Mouse (Mus musculus): ENCODE results near the gene Asb6.

Gene Asb6

DNA sequence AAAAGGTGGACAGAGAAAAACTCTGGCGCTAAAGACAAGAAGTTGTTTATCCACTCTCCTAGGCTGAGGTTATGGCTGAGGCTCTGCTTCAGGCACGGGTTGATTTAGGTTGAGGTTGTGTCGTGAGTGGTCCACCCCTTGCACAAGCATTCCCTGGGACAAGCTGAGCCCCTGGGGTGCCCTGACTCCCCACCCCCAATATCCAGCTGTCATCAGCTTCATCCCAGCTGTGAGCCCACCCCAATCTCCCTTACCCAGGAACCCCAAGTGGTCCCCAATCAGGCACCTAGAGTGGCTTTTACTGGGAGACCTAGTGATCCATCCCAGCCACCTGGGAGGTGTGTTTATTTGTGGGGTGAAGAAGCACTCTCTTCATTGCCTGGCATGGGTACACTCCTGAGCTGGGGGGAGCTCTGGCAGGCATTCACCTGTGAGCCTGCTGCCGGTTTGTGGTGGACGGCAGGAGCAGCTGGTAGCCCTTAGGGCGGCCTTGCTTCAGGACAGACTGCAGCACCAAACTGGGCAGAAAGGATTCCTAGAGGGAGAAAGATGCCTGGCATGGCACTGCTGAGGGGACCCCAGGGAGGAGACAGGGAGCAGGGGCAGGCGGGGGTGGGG is 34.8 kb downstream of the Asb6 start:
- no peak for DNase-seq (ENCODE audit: low spot score)

DNA sequence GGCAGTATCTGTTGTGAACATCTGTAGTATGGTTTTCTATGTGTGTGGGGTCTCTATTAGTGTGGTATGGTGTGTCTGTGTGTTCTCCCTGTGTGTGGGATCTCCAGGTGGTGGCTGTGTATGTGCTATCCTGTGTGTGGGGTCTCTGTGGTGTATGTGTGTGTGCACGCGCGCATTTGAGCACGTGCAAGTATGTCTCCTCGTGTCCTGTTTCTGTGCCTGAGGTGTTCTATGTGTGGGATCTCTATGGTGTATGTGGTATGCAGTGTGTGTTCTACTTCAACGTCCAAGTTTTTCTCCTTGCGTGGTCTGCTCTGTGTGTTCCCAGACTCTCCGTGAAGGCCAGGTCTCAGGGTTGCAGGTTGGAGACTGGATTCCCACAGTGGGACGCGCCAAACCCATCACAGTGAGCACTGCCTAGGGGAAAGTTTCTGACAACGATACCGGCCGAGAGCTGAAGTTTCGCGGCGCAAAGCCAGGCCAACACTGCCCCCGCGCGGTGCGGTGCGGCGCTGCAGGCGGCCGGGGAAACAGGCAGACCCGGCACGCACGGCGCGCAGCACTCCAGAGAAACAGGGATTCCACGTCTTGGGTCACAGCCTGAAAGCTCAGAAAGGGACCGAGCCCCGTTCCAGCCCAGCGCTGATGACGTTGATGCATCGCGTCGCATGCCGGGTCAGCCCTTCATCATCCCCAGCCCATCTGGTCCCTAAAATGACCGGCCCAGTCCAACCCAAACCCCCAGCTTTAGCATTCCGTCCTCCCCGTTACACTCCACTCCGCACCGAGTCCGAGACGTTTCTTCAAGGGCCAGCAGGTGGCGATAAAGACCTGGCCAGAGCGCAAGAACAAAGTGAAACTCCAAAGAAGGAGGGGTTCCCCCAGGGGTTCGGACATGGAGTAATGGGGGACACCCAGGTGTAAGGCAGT is 35.7 kb downstream of the Asb6 start:
- DNase-seq (ENCODE audit: low spot score): peak; percentile 100

- no peak for DNase-seq (ENCODE audit: low spot score)
These were observed 38.1 kb downstream of the Asb6 start for GRCm38 (mm10) chr2:30792061-30792460.

DNA sequence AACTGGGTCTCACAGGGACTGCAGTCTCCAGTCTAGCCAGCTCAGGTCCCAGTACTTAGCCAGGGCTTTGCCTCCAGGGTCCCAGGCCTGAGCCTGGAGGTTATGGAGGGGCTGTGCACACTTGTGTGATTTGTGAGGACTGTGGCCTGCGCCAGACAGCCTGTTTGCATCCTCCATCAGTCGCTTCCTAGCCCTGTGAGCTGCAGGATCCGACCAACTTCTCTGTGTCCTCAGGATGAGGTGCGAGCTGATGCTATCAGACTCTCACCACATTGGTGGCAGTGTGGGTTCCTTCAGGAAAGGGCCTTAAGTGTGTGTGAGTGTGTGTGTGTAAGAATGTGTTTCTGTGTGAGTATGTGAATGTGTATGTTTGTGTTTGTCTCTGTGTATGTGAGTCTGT is 42.7 kb downstream of the Asb6 start:
- no peak for DNase-seq (ENCODE audit: low spot score)

DNA sequence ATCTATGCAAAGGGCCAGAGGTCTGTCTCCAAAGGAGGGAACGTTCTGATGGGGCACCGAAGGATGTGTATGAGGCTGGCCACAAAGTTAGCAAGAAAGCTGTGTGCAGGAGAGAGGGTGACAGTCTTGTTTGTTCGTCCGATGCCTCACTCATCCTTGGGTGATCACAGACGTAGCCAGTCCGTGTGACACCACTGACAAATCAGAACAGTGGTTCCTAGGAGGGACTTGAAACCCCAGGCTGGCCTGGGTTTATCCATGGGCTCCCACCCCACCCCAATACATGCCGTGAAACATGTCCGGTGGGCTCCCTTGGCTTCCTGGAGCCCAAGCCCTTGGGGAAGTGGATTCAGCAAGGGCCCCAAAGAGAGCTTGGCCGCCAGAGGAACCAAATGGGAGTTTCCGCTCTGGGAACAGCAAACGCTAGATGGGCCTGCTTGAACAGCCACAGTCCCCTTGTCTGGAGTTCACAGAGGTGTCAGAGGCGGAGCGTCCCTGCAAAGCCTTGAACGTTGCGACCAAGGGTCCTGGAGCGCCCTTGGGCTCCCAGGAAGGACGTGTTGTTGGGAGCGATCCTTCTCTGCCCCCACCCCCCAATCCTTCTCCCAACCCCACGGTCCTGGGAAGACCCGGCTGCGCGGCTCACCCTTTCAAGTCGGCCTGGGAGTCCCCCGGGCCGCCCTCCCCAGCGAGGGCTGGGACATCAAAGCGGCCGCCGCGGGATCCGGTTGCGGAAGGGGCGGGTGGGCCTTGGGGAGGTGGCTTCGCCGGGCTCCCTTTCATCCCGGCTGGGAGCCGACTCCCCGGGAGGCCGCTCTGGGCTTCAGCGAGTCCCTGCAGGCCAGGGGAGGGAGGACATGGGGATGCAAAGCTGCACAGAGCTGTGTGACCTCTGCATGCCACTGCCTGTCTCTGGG is 45.8 kb downstream of the Asb6 start:
- no peak for DNase-seq (ENCODE audit: low spot score)

DNA sequence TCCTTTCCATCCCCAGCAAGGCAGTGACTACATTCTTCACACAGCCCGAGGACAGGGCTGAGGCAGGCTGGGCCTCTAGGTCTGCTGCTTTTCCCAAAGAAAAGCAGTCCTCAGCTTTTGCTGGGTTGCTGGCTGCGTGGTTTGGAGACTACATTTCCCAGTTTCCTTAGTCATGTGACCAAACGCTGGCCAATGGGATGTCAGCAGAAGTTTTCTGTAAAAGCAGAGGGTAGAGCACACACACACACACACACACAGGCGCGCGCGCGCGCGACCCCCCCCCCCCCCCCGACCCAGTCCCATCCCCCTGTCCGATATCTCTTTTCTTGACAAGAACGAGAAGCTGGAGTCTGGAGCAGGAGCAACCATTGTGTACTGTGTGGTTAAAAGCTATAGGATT is 46.8 kb downstream of the Asb6 start:
- no peak for DNase-seq (ENCODE audit: low spot score)

DNA sequence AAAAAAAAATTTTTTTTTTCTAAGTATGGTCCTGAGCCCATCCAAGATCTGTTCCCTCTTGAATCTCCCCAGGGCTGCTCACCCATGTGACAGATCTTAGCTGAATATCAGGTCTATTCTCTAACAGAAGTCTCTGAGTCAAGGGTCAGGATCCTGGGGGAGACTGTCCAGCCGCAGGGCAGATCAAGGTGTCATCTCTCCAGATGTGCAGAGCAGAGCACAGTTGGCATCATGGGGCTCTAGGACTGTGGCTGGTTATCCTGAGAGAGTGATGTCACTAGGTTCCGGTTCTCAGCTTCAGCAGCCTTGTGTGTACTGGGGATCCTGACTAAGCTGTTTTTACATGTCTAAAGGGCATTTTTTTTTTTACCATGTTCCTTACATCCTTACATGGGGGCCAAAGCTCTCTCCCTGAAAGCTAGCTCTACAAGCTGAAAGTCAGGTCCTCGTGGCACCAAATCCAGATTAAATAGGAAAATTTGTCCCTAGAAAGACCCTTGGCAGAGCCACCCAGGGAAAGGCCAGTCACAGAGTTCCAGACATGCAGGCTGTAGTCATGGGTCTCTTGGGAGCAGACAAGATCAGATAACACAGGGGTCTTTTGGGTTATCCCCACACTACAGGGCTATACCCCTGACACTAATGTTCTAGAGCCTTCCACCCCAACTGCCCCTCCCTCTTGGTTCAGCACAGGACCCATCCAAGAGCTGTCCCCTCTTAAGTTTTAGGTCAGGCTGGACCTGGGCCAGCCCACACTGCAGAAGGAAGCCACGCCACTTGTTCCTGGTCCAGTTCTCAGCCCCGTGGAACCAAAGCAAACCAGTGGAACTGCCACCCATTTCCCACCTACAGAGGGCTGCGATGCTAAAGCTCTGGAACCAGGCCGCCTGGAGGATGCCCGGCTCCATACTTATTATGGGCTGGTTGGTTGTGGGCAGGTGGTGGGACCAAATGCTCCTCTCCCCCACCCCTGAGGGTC is 47.5 kb downstream of the Asb6 start:
- DNase-seq (ENCODE audit: low spot score): no peak

GRCm38 (mm10) chr2:30779241-30779640 is 50.9 kb downstream of the Asb6 start:
- no peak for DNase-seq (ENCODE audit: low spot score)

- DNase-seq (ENCODE audit: low spot score): no peak
These were observed 51.9 kb downstream of the Asb6 start for GRCm38 (mm10) chr2:30778235-30778634.

GRCm38 (mm10) chr2:30777266-30777665 is 52.9 kb downstream of the Asb6 start:
- DNase-seq (ENCODE audit: low spot score): no peak

DNA sequence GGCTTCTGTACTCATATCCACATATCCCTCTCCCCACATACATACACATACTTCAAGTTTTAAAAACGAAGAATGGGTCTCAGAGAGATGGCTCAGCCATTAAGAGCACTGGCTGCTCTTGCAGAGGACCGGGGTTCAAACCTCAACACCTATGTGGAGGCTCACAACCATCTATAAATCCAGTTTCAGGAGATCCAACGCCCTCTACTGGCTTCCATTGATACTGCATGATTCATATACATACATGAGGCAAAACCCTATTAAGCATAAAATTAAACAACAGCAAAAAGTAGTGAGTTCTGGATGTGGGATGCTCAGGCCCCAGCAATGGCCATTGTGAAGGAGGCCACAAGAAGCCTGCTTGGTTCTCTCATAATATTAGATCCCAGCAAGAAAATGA is 54.2 kb downstream of the Asb6 start:
- DNase-seq (ENCODE audit: low spot score): no peak

DNA sequence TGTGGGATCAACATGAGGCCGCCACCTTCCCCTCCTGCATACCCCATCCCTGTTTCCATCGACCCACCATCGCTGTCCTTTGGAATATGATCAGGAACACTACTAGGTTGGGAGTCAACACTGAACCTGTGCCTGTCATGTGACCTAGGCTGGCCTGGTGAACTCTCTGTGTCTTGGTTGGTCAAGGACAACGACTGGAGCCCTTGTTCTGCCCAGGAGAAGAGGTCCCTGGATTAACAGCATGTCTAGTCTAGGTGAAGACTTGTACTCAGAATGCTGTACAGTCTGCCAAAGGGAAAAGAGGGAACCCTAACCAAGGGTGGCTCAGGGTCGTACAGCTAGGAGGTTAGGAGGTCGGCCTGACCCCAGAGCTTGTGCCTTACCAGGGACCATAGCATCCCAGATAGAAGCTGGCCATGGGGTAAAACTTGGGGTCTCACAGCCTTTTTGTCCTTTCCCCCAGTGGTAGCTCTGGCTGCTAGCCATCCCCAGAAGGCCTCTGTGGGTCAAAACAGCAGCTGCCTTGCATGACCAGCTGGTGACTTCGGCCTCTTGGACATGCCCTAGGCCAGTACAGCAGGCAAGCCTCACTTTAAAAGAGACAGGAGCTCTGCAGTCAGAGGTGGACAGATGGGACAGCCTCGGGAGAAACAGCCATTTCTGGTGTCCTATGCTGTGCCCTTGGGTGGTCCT is 56.7 kb downstream of the Asb6 start:
- no peak for DNase-seq (ENCODE audit: low spot score)
